Mouse (Mus musculus): ENCODE data around the gene F2r.

The F2r gene

DNA sequence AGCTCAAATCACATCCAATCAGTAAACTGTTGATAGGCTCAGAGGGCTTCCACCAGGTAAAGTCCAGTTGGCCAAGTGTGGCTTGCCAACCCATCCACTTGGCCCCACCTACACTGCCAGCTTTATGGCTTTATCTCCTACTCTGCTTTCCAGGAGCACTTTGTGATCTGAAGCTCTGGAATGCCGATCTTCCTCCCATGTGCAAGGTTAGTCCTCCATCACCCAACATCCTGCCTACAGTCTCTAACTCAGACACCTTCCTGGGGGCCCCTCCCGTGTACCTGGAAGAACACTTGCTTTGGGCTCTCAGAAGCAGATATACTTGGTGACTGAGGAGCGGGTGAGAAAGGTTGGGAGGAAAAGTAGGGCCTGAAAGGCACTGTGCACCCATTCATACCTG is 26.7 kb downstream of the F2r start:
- no peak for DNase-seq

DNA sequence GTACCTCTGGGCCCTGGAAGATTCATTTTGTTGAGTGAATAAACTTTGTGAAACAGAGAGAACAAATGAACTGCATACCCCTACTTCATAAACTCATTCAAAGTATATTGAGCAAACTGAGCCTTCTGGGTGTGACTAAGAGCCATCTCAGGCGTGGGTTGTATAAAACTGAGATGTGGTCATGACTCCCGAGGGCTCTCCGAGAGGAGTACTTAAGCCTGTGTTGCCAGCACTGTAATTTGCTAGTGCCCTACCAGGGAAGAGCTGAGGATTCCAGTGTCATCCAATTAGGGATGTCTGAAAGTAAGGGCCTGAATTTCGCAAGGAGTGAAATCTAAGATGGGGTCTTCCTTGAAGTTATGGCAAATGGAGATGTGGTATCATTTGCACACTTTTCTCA is 30.7 kb downstream of the F2r start:
- no peak for DNase-seq

DNA sequence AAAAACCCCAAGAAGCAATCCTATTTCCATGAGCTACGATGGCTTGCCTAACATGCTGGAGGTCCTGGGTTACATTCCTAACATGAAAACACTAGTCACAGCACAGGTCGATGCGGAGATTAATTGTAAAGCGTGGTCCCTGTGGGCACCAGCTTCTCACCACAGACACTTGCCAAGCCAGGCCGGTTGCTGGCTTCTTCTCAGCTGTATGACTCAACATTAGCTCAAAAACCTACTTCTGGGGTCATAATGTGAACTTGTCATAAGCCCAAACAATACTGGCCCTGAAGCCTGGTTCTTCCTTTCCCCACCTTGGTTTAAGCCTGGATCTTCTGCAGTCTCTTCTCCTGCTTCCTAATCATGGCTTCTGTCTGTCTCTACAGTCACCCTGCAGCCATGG is 33.4 kb downstream of the F2r start:
- DNase-seq: no peak

DNA sequence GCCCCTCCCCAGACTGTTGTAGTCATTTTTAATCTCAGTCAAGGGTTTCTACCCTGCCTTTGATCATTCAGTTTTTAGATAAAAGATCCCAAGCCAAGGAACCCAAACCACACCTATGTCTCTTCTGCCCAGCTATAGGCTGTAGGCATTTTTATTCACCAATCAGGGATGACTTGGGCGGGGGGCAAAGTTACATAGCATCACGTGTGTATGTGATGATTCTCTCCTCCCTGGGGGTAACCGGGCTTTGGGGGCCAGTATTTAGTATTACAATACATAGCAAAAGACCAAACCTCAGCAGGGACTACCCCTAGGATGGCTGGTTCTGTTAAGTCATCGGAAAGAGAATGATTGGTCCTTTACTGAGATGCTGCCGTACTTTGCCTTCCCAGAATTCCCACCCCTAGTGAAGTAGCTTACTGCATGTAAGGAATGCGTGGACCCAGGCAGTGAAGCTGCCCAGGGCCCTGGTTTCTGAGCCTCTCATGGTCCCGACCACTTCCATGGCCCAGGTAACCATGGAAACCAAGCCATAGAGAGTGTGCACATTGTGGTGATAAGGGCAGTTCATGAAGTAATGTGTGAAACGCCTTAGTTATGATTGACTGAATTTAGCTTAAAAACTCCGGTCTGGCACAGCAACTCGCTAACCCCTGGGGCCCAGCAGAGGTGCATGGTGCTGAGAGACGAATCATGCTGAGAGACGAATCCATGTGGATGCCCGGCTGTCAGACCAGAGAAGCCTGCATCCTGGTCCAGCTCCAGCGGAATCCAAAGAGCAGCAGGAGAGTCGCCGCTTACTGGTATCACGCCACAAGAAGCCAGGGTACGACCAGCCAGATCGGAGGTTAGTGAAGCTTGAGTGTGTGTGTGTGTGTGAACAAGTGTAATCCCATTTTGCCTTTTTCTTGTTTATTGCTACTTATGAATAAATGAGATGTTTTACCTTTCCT is 34.8 kb downstream of the F2r start:
- DNase-seq: peak; percentile 44

DNA sequence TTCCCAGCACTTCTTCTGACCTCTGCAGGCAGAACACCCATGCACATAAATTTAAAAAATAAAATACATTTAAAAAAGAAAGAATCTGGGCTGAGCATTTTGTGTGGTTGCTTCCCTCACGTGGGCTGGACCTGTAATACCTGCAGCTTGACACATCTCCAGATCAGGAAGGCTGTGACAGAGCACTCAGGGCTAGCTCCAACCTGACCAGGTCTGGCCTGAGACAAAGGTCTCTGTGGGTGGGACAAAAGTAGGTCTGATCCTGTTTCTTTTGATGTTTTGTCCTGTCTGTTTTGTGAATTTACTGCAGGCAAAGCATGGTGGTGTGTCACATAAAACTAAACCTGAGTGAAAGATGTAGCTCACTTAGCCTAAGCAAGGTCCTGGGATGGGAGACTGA is 36.4 kb downstream of the F2r start:
- DNase-seq: no peak

DNA sequence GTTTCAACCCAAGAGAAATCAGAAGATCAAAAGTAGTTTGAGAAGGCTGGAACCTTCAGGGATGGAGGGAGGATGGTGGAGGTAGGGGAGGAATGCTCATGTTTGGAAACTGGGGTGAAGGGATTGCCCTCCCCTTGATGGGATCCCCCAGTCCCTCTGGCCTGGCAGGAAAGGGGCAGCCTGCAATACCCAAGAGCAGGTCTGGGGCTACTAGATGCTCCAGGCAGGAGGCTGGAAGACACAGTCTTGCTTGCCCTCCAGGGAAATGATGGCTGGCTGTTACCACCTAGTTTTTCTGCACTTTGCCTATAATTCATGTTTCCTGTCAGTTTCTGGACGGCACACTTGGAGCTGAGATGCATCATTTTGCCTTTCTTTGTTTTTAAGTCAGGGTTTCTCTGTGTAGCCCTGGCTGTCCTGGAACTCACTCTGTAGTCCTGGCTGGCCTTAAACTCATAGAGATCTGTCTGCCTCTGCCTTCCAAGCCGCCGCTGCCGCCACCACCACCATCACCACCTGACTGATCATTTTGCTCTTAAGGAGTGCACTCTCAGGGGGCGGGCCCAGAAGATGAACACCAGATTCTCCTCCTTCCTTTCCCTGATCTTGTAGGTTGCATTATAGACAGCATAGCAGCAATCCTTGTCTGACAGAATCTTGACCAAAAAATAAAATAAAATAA is 40.1 kb downstream of the F2r start:
- DNase-seq: no peak

DNA sequence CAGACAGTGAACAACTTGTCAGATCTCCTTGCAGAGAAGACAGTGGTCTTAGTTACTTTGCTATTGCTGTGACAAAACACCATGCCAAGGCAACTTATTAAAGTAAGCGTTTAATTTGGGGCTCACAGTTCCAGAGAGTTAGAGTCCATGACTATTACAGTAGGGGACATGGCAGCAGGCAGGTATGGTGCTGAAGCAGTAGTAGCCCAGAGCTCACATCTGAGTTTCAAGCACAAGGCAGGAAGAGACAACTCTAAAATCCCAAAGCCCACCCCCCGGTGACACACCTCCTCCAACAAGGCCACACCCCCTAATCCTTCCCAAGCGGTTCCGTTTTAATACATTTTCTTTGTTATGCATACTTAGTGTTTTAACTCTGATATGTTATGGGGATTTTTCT is 47.4 kb downstream of the F2r start:
- DNase-seq: no peak

DNA sequence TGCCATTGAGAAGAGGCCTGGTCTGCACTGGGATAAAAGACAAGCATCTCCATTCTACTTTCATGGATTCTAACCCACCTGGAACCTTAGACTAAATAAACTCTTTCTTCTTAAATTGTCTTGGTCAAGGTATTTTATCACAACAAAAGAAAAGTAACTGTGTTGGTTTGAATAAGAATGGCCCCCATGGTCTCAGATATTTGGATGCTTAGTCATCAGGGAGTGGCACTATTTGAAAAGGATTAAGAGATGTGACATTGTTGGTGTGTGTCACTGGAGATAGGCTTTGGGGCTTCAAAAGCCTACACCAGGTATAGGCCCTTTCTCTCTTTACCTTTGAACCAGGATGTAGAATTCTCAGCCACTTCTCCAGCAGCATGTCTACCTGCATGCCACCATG is 49.0 kb downstream of the F2r start:
- DNase-seq: no peak

DNA sequence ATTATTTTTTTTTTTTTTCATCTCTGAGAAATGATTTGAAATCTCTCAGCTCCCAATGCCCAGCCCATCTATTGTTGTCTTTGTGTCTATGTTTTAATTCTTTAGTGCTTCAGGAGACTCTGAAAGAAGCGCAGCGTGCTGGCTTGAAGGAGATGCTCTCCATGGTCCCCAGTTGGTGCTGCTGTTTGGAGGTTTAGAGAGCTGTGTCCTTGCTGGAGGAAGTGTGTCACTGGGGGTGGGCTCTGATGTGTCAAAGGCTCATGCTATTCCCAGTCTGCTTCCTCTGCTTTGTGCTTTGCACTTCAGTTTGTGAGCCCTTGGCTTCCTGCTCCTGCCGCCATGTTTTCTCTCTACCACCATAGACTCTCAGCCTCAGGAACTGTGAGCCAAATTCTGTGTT is 50.0 kb downstream of the F2r start:
- DNase-seq: no peak

DNA sequence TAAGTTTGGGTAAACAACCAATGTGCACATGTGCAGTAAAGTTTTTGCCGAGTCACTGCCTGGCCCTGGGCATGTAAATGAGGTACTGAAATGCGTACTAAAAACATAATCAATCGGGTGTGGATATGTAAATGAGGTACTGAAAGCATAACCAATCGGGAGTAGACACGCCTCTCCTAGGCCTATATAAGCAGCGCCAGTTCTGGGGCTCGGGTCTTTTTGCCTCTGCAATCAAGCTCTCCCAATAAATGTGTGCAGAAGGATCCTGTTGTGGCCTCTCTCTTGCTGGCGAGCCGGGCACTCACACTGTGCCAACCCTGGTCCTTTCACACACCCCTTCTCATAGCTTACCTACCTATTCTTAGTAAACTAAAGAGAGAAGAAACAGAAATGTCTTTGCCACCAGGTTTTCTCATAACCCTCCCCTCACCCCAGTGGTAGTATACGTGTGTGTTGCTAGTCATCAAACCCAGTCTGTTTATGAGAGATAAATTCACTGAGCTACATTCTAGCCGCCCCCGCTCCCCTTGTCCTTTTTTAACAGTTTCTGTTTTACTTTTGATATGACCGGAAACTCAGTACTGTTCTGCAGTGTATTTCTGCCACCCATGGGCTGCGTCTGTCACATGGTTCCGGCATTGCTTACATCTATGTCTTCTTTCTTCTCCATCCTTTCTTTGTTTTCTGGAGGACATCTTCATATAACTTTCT is 51.3 kb downstream of the F2r start:
- no peak for DNase-seq

DNA sequence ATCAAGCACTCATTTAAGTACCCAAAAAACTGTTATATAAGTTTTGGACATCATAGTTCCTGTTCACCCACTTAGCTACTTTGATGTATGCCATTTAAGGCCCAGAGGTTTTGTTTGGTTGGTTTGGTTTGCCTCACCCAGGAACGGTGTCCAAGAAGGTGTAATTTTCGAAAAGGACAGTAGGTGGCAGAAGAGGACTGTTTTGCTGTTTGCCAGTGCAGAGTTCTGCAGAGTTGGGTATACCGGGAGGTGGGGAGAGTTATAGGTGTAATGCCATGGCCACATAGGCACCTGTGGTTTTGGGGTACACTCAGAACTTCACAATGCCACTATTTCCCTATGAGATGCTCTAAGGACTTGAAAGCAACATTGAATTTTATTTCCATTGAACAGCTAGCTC is 54.6 kb downstream of the F2r start:
- DNase-seq: peak; percentile 53

DNA sequence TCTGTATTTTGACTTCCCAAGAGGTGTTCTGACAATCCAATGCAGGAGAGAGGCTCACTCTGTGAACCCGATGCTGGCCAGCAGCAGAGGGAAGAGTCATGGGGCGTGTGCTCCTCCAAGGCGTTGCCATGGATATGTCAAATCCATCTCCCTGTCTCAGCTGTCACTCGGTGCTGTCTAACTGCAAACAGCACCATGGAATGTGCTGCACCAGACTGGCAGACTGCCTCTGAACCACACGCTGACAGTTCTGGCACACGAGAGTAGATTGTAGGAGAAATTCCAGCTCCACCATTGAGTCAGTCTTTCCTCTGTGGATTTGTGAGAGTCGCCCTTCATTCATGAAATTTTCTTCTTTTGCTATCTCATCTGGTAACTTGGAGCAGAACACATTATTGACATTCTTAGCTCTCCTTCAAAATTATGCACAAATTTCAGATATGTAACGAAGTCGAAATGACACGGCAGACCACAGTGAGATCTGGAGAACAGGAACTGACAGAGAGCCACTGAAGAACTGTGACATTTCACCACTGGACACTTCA is 55.1 kb downstream of the F2r start:
- no peak for DNase-seq

DNA sequence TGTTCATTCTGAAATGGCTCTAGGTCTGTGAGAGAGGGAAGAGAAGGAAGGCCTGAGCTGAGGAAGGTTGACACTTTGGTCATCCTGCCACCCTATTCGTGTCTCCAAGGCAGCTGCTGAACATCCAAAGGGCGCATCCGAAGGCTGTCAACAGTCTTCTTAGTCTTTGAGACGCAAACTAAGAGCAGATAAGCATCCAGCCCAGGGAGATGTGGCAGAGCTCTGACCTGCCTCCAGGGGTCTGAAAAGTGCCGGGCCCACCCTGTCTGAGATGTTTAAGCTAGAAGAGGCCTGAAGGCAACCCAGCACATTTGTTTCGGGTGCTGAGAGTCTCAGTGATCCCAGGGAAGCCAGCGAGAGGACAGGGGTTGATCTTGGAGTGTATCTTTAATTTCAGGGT is 61.0 kb downstream of the F2r start:
- DNase-seq: no peak

DNA sequence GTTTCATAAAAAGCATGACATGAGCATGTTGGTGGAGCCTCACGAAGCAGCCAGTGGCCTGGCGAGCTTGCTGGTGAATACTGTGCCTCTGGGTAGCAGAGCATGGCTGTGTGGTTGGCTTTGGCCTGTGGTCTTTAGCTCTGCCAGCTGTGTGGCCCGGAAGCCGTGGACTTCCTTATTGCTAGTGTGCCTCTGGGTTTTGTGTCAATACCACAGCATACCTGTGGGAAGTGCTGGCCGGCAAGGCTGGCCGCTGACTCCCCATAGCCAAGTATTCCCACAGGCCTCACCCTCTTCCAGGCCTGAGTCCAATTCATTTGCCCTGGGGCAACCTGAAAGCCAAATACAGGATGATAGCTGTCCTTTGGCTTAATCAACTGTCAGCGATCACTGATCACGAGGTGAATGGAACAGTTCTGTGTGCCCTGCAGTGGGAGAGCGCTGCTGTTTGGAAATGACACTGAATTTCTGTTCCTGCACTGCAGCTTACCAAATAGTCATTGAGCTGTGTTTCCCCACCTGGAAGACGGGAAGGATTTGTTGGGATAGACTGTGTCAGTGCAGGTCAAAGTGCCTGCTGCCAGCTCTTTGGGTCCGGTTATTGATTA is 64.3 kb downstream of the F2r start:
- no peak for DNase-seq
